Comparison of ENCODE assay signal across 9 mouse cellular contexts in genomic region chr3:129218371-129218921, GRCm38 (mm10). TPM values are rescaled to one million over a fixed set of nuclear protein-coding genes. Genes with fewer than 3 reads are reported as not detected.
DNase-seq lines count a peak whose midpoint lies in the region; ATAC-seq lines count a peak whose summit lies in the region.
"Had no signal": no experiment of that assay in that cellular context is flagged by ENCODE, and none has a peak within 500 bp of the region (broad histone marks: within the 10 kb centered on the region; RNA-seq: fewer than 3 reads in every experiment).

No protein-coding gene starts in this region.

- peaks cover 100% of the 10 kb centered on the region for H3K27me3 ChIP-seq in hindbrain, embryonic 10.5 days (ENCODE audit: insufficient read depth, poor library complexity, severe bottlenecking)
- peaks cover 30% of the 10 kb centered on the region for H3K27me3 ChIP-seq in hindbrain, embryonic 16.5 days (replicated peaks; ENCODE audit: control insufficient read depth, insufficient read depth, low read length)
- H3K27me3 ChIP-seq in midbrain, embryonic 15.5 days (replicated peaks) = peaks cover 60% of the 10 kb centered on the region

- H3K4me3 ChIP-seq in hindbrain, embryonic 10.5 days = peak overlapping the region; percentile 20; the same call in 1 of the 2 replicates
- H3K4me3 ChIP-seq in hindbrain, embryonic 16.5 days (ENCODE audit: low read length) = no peak overlapping the region
- H3K4me3 ChIP-seq in midbrain, embryonic 15.5 days = peak overlapping the region; percentile 1; the same call in 1 of the 2 replicates

- no peak overlapping the region for H3K4me2 ChIP-seq in hindbrain, embryonic 16.5 days (ENCODE audit: low read length)
- no peak overlapping the region; the same call in 1 of the 2 replicates for H3K4me2 ChIP-seq in midbrain, embryonic 15.5 days

- no peak for ATAC-seq in hindbrain, embryonic 16.5 days
- ATAC-seq in midbrain, embryonic 15.5 days (replicated peaks) = no peak

- H3K9ac ChIP-seq in hindbrain, embryonic 16.5 days (ENCODE audit: low read depth, low read length) = no peak overlapping the region
- no peak overlapping the region for H3K9ac ChIP-seq in midbrain, embryonic 15.5 days

- H3K4me1 ChIP-seq in hindbrain, embryonic 10.5 days (replicated peaks) = peaks cover 48% of the 10 kb centered on the region
- H3K4me1 ChIP-seq in hindbrain, embryonic 16.5 days (ENCODE audit: control insufficient read depth, insufficient read depth, low read depth, low read length) = peaks cover 12% of the 10 kb centered on the region
- peaks cover 20% of the 10 kb centered on the region for H3K4me1 ChIP-seq in midbrain, embryonic 15.5 days

- H3K27ac ChIP-seq in hindbrain, embryonic 10.5 days = no peak overlapping the region
- no peak overlapping the region for H3K27ac ChIP-seq in hindbrain, embryonic 16.5 days (ENCODE audit: low read depth, low read length)
- H3K27ac ChIP-seq in midbrain, embryonic 15.5 days = no peak overlapping the region

- H3K9me3 ChIP-seq in hindbrain, embryonic 10.5 days = no peaks in the 10 kb centered on the region
- no peaks in the 10 kb centered on the region for H3K9me3 ChIP-seq in hindbrain, embryonic 16.5 days (ENCODE audit: control insufficient read depth, low read length)
- no peaks in the 10 kb centered on the region for H3K9me3 ChIP-seq in midbrain, embryonic 15.5 days

- WGBS in hindbrain, embryonic 10.5 days = under 1% methylated on average over 41 of the region's 41 CpGs
- under 1% methylated on average over 41 of the region's 41 CpGs for WGBS in hindbrain, embryonic 16.5 days
- 2% methylated on average over 41 of the region's 41 CpGs for WGBS in midbrain, embryonic 15.5 days

- peak; percentile 72 for DNase-seq in hindbrain, embryonic 10.5 days (ENCODE audit: low spot score)
- DNase-seq in ZHBTc4 (ENCODE audit: low read depth, low spot score) = peak; percentile 59
- peak; percentile 17 for DNase-seq in gonadal fat pad, adult 2 months (ENCODE audit: low read depth)
- DNase-seq in urinary bladder, postnatal 36 days (ENCODE audit: low spot score in 2 of 2) = no peak
- no peak for DNase-seq in ovary, adult 18-20 months (ENCODE audit: low spot score)
- DNase-seq in Muller cell, postnatal 12 days (ENCODE audit: inconsistent ontology term) = no peak

- no peaks in the 10 kb centered on the region for H3K36me3 ChIP-seq in hindbrain, embryonic 10.5 days
- H3K36me3 ChIP-seq in hindbrain, embryonic 16.5 days (ENCODE audit: control insufficient read depth, insufficient read depth, low read length) = no peaks in the 10 kb centered on the region
- no peaks in the 10 kb centered on the region for H3K36me3 ChIP-seq in midbrain, embryonic 15.5 days (replicated peaks)

RNA-seq across cellular contexts. Expression of gene Pitx2, which starts 18.8 kb away (rescaled TPM):
- 7.1 and 21.1 TPM in 2 replicates for polyA plus RNA-seq in hindbrain, embryonic 10.5 days (2016; fragmentation: Nextera tagmentation; extraction: Ambion mirVana)
- polyA plus RNA-seq in hindbrain, embryonic 16.5 days (2015; fragmentation: Nextera tagmentation; extraction: Ambion mirVana) = 2.7 and 3.1 TPM in 2 replicates
- polyA plus RNA-seq in gonadal fat pad, adult 2 months (2012; rRNA removed) = 0.28 and 1.5 TPM in 2 replicates
- 41.0 and 60.5 TPM in 2 replicates for polyA plus RNA-seq in midbrain, embryonic 15.5 days (2015; fragmentation: Nextera tagmentation; extraction: Ambion mirVana)
- polyA plus RNA-seq: frontal cortex, adult 2 months had no signal

Comparison
In these comparisons a context has a peak if more than half of its experiments do, and no peak if none do; other contexts are left out.
1. DNase-seq: peak in hindbrain, embryonic 10.5 days (single experiment), ZHBTc4 (single experiment) and gonadal fat pad, adult 2 months (single experiment); none in urinary bladder, postnatal 36 days (0 of 2), ovary, adult 18-20 months (single experiment) and Muller cell, postnatal 12 days (single experiment).